Comparison of ENCODE assay signal across 11 mouse cellular contexts in the genomic region with DNA sequence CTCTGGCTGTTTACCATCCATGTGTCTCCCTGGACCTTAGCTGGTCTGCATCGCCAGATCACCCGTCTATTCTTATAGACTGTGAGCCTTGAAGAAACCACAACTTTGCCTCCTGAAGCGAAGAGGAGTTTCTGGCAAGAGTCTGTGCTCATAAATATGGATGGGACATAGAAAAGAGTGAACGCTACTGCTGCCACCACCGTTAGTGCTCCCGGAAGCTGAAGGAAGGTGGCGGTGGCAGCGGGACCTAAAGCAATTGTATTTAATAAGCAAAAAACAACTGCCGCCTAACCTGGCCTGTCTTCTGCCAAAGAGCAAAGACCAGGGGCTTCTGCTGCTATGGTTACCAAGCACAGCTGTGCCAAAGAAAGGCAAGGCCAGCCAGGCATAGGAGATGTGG. TPM values are rescaled to one million over a fixed set of nuclear protein-coding genes. Genes with fewer than 3 reads are reported as not detected.
DNase-seq lines count a peak whose midpoint lies in the region; ATAC-seq and TF ChIP-seq lines count a peak whose summit lies in the region.
"Had no signal": no experiment of that assay in that cellular context is flagged by ENCODE, and none has a peak within 500 bp of the region (broad histone marks: within the 10 kb centered on the region; RNA-seq: fewer than 3 reads in every experiment).

No protein-coding gene starts in this region.

- no peaks in the 10 kb centered on the region for H3K27me3 ChIP-seq in lung, embryonic 14.5 days (ENCODE audit: insufficient read depth, low read length)
- H3K27me3 ChIP-seq in forebrain, embryonic 13.5 days, result no peaks in the 10 kb centered on the region
- no peaks in the 10 kb centered on the region for H3K27me3 ChIP-seq in hindbrain, embryonic 16.5 days (replicated peaks; ENCODE audit: control insufficient read depth, insufficient read depth, low read length)
- no peaks in the 10 kb centered on the region for H3K27me3 ChIP-seq in midbrain, postnatal 0 days (ENCODE audit: insufficient read depth, low read length)
- H3K27me3 ChIP-seq: intestine, embryonic 15.5 days had no signal

- 87% methylated on average over 9 of the region's 9 CpGs for WGBS in lung, embryonic 14.5 days
- WGBS in forebrain, embryonic 13.5 days, result 52% methylated on average over 9 of the region's 9 CpGs
- 28% methylated on average over 9 of the region's 9 CpGs for WGBS in hindbrain, embryonic 16.5 days
- WGBS in midbrain, postnatal 0 days, result 22% methylated on average over 9 of the region's 9 CpGs

- H3K9me3 ChIP-seq in lung, embryonic 14.5 days (ENCODE audit: low read depth, low read length), result no peaks in the 10 kb centered on the region
- peaks cover 3% of the 10 kb centered on the region; the same call in 1 of the 2 replicates for H3K9me3 ChIP-seq in forebrain, embryonic 13.5 days (replicated peaks)
- no peaks in the 10 kb centered on the region for H3K9me3 ChIP-seq in hindbrain, embryonic 16.5 days (ENCODE audit: control insufficient read depth, low read length)
- no peaks in the 10 kb centered on the region for H3K9me3 ChIP-seq in midbrain, postnatal 0 days (ENCODE audit: low read length)
- H3K9me3 ChIP-seq: intestine, embryonic 15.5 days; liver, embryonic 15.5 days had no signal

- peaks cover 42% of the 10 kb centered on the region for H3K4me1 ChIP-seq in lung, embryonic 14.5 days (ENCODE audit: insufficient read depth)
- H3K4me1 ChIP-seq in forebrain, embryonic 13.5 days, result peaks cover 88% of the 10 kb centered on the region
- peaks cover 63% of the 10 kb centered on the region for H3K4me1 ChIP-seq in hindbrain, embryonic 16.5 days (ENCODE audit: control insufficient read depth, insufficient read depth, low read depth, low read length)
- H3K4me1 ChIP-seq in midbrain, postnatal 0 days (ENCODE audit: insufficient read depth, low read length), result peaks cover 53% of the 10 kb centered on the region

- 0 out of 2 replicates have a peak overlapping the region, but pooled peaks have one; percentile 50 for H3K27ac ChIP-seq in lung, embryonic 14.5 days (ENCODE audit: low read depth)
- peak overlapping the region; percentile 94 for H3K27ac ChIP-seq in forebrain, embryonic 13.5 days
- peak overlapping the region; percentile 71 for H3K27ac ChIP-seq in hindbrain, embryonic 16.5 days (ENCODE audit: low read depth, low read length)
- peak overlapping the region; percentile 69 for H3K27ac ChIP-seq in midbrain, postnatal 0 days (ENCODE audit: low read depth, low read length)
- H3K27ac ChIP-seq: liver, embryonic 15.5 days had no signal

- DNase-seq in lung, embryonic 14.5 days, result no peak
- DNase-seq in lung, postnatal 4 days, result no peak
- DNase-seq in midbrain, postnatal 0 days (ENCODE audit: low spot score), result no peak
- DNase-seq in retina, postnatal 1 day, result no peak
- DNase-seq in thymus, postnatal 4 days, result no peak
- DNase-seq: cerebellum, postnatal 25 days had no signal

- no peak for TF ChIP-seq CTCF in lung, embryonic 14.5 days (IDR thresholded peaks at IDR 0.05; ENCODE audit: low read depth)
- no peak for TF ChIP-seq CTCF in midbrain, postnatal 0 days (IDR thresholded peaks at IDR 0.05)

- no peak for ATAC-seq in lung, embryonic 14.5 days (ENCODE audit: insufficient read depth)
- no peak for ATAC-seq in forebrain, embryonic 13.5 days
- ATAC-seq in hindbrain, embryonic 16.5 days, result no peak
- ATAC-seq in midbrain, postnatal 0 days (ENCODE audit: low FRiP score), result no peak
- ATAC-seq: intestine, embryonic 15.5 days had no signal

- no peak overlapping the region for H3K4me3 ChIP-seq in lung, embryonic 14.5 days (ENCODE audit: low read depth, low read length)
- no peak overlapping the region for H3K4me3 ChIP-seq in forebrain, embryonic 13.5 days
- H3K4me3 ChIP-seq in hindbrain, embryonic 16.5 days (ENCODE audit: low read length), result no peak overlapping the region
- no peak overlapping the region for H3K4me3 ChIP-seq in midbrain, postnatal 0 days (ENCODE audit: low read depth, low read length)
- H3K4me3 ChIP-seq: intestine, embryonic 15.5 days; liver, embryonic 15.5 days had no signal

- H3K36me3 ChIP-seq in lung, embryonic 14.5 days (ENCODE audit: insufficient read depth), result no peaks in the 10 kb centered on the region
- no peaks in the 10 kb centered on the region for H3K36me3 ChIP-seq in forebrain, embryonic 13.5 days (ENCODE audit: poor library complexity, severe bottlenecking)
- no peaks in the 10 kb centered on the region for H3K36me3 ChIP-seq in hindbrain, embryonic 16.5 days (ENCODE audit: control insufficient read depth, insufficient read depth, low read length)
- no peaks in the 10 kb centered on the region for H3K36me3 ChIP-seq in midbrain, postnatal 0 days (ENCODE audit: insufficient read depth, low read length)
- H3K36me3 ChIP-seq: intestine, embryonic 15.5 days; liver, embryonic 15.5 days had no signal

- no peak overlapping the region for H3K4me2 ChIP-seq in lung, embryonic 14.5 days
- H3K4me2 ChIP-seq in forebrain, embryonic 13.5 days, result no peak overlapping the region
- no peak overlapping the region for H3K4me2 ChIP-seq in hindbrain, embryonic 16.5 days (ENCODE audit: low read length)
- no peak overlapping the region for H3K4me2 ChIP-seq in midbrain, postnatal 0 days (ENCODE audit: low read depth, low read length, poor library complexity, severe bottlenecking)
- H3K4me2 ChIP-seq: intestine, embryonic 15.5 days; liver, embryonic 15.5 days had no signal

- H3K9ac ChIP-seq in lung, embryonic 14.5 days, result no peak overlapping the region
- H3K9ac ChIP-seq in forebrain, embryonic 13.5 days, result no peak overlapping the region
- H3K9ac ChIP-seq in hindbrain, embryonic 16.5 days (ENCODE audit: low read depth, low read length), result no peak overlapping the region
- no peak overlapping the region for H3K9ac ChIP-seq in midbrain, postnatal 0 days (replicated peaks; ENCODE audit: low read length, poor library complexity, severe bottlenecking)
- H3K9ac ChIP-seq: intestine, embryonic 15.5 days; liver, embryonic 15.5 days had no signal

RNA-seq across cellular contexts. Expression of a gene that starts 59.3 kb away (rescaled TPM):
- polyA plus RNA-seq in lung, embryonic 14.5 days (2014; fragmentation: Nextera tagmentation; extraction: Ambion mirVana), result 0.95 and 1.5 TPM in 2 replicates
- 0.49 and 1.1 TPM in 2 replicates for polyA plus RNA-seq in forebrain, embryonic 13.5 days (2015; fragmentation: Nextera tagmentation; extraction: Ambion mirVana)
- 0.19 and 0.99 TPM in 2 replicates for polyA plus RNA-seq in hindbrain, embryonic 16.5 days (2015; fragmentation: Nextera tagmentation; extraction: Ambion mirVana)
- total RNA-seq in midbrain, postnatal 0 days (2014; rRNA removed), result 0.55 and 2.2 TPM in 2 replicates
- 0.64 and 0.70 TPM in 2 replicates for polyA plus RNA-seq in midbrain, postnatal 0 days (2015; fragmentation: Nextera tagmentation; extraction: Ambion mirVana)
- total RNA-seq: monocyte, adult 5-6 weeks had no signal
- polyA plus RNA-seq: liver, embryonic 15.5 days had no signal
